Mouse (Mus musculus) small intestine, adult 2 months (tissue): ENCODE results near the gene 0610010K14Rik. TPM values are rescaled to one million over a fixed set of nuclear protein-coding genes. Genes with fewer than 3 reads are reported as not detected.

Source experiments
- H3K27ac ChIP-seq: fragments of 200-500 bp; 2 replicates; pipeline ENCODE4 v1.5.1; 2012; ENCODE audit warnings: low read depth, low read length, control low read depth, inconsistent platforms; ENCODE audit not compliant: insufficient read depth
- H3K27me3 ChIP-seq: fragments of 200-500 bp; 2 replicates; pipeline ENCODE4 v1.6.1; 2012; ENCODE audit warnings: mild to moderate bottlenecking, moderate library complexity, low read length, inconsistent platforms; ENCODE audit not compliant: control insufficient read depth, insufficient read depth
- H3K36me3 ChIP-seq: fragments of 200-500 bp; 2 replicates; pipeline ENCODE4 v1.6.1; 2012; ENCODE audit warnings: mild to moderate bottlenecking, low read length, control low read depth, inconsistent platforms; ENCODE audit not compliant: control insufficient read depth, insufficient read depth
- H3K4me1 ChIP-seq: fragments of 200-500 bp; 2 replicates; pipeline ENCODE4 v1.6.1; 2012; ENCODE audit warnings: low read length, inconsistent platforms, mixed read lengths; ENCODE audit not compliant: control insufficient read depth, insufficient read depth, insufficient read length
- H3K4me3 ChIP-seq: fragments of 200-500 bp; 2 replicates; pipeline ENCODE4 v1.5.1; 2012; ENCODE audit warnings: low read depth, mild to moderate bottlenecking, control low read depth, inconsistent platforms, low read length, moderate library complexity
- CTCF ChIP-seq: fragments of 200-500 bp; IDR thresholded peaks from 2 replicates; pipeline ENCODE4 v1.5.1; 2012; ENCODE audit warnings: low read depth, mild to moderate bottlenecking, control low read depth, inconsistent platforms, low read length, moderate library complexity, mixed read lengths; ENCODE audit not compliant: insufficient replicate concordance, insufficient read length; ENCODE audit errors: extremely low read depth
- POLR2A ChIP-seq: fragments of 200-500 bp; IDR thresholded peaks from 2 replicates; pipeline ENCODE4 v1.6.1; 2012; ENCODE audit warnings: low read depth, mild to moderate bottlenecking, control low read depth, inconsistent platforms, low read length, moderate library complexity
- WGBS: fragments of 180-500 bp; shearing (Covaris S2); methylation state at CpG from one replicate; pipeline ENCODE4 v1.1.7; 2018; 5-methylcytosine and 5-hydroxymethylcytosine counted together
- polyA plus RNA-seq: library from polyadenylated mRNA; depleted of rRNA; stranded (reverse); fragments of >200 nt; gene quantifications from 2 replicates; pipeline ENCODE4 v1.2.3, GENCODE M21; 2012

The 0610010K14Rik gene
- polyA plus RNA-seq, 1 experiment, result 45.3 TPM

GRCm38 (mm10) chr11:70208778-70209388, 28.8 kb downstream of the 0610010K14Rik start:
- Histone ChIP-seq H3K27me3 (no peaks in the 10 kb centered on the region), H3K27ac (no peak overlapping the region), H3K4me1 (peaks cover 2% of the 10 kb centered on the region)

GRCm38 (mm10) chr11:70207283-70207682, 30.4 kb downstream of the 0610010K14Rik start:
- WGBS, result 77% methylated on average over 7 of the region's 7 CpGs
- H3K36me3 ChIP-seq, result no peaks in the 10 kb centered on the region
- H3K4me3 ChIP-seq, result no peak overlapping the region
- no peak overlapping the region for H3K27ac ChIP-seq
- H3K4me1 ChIP-seq, result no peaks in the 10 kb centered on the region; the same call in 1 of the 2 replicates
- no peaks in the 10 kb centered on the region for H3K27me3 ChIP-seq
- no peak for TF ChIP-seq POLR2A
- no peak for TF ChIP-seq CTCF

More at GRCm38 (mm10) chr11:70208778-70209388, 28.8 kb downstream of the 0610010K14Rik start:
- WGBS, result 59% methylated on average over 5 of the region's 5 CpGs
- TF ChIP-seq POLR2A (no peak), CTCF (no peak)
- Histone ChIP-seq H3K36me3 (no peaks in the 10 kb centered on the region), H3K4me3 (no peak overlapping the region)

- H3K27ac ChIP-seq, result no peak overlapping the region
- WGBS, result 67% methylated on average over 2 of the region's 2 CpGs
- TF ChIP-seq CTCF (no peak), POLR2A (no peak)
Observed at GRCm38 (mm10) chr11:70206801-70207200, 30.9 kb downstream of the 0610010K14Rik start.

GRCm38 (mm10) chr11:70201691-70202090, 36.0 kb downstream of the 0610010K14Rik start:
- no peak overlapping the region for H3K27ac ChIP-seq
- H3K4me1 ChIP-seq, result no peaks in the 10 kb centered on the region
- no peaks in the 10 kb centered on the region for H3K27me3 ChIP-seq
- 39% methylated on average over 5 of the region's 5 CpGs for WGBS
- H3K36me3 ChIP-seq, result no peaks in the 10 kb centered on the region
- TF ChIP-seq CTCF (peak; percentile 97), POLR2A (no peak)
- H3K4me3 ChIP-seq, result no peak overlapping the region

More at GRCm38 (mm10) chr11:70206801-70207200, 30.9 kb downstream of the 0610010K14Rik start:
- H3K4me3 ChIP-seq, result no peak overlapping the region
- H3K4me1 ChIP-seq, result no peaks in the 10 kb centered on the region; the same call in 1 of the 2 replicates
- H3K36me3 ChIP-seq, result no peaks in the 10 kb centered on the region
- no peaks in the 10 kb centered on the region for H3K27me3 ChIP-seq

- Histone ChIP-seq H3K4me1 (no peaks in the 10 kb centered on the region), H3K4me3 (no peak overlapping the region), H3K27me3 (no peaks in the 10 kb centered on the region), H3K36me3 (no peaks in the 10 kb centered on the region), H3K27ac (no peak overlapping the region)
- WGBS, result 83% methylated on average over 5 of the region's 5 CpGs
- no peak for TF ChIP-seq CTCF
- no peak for TF ChIP-seq POLR2A
Observed at GRCm38 (mm10) chr11:70200036-70200608, 37.6 kb downstream of the 0610010K14Rik start.

GRCm38 (mm10) chr11:70199107-70199506, 38.6 kb downstream of the 0610010K14Rik start:
- no peaks in the 10 kb centered on the region for H3K27me3 ChIP-seq
- TF ChIP-seq POLR2A, result no peak
- TF ChIP-seq CTCF, result no peak
- no peaks in the 10 kb centered on the region for H3K36me3 ChIP-seq
- H3K4me1 ChIP-seq, result no peaks in the 10 kb centered on the region
- no peak overlapping the region for H3K27ac ChIP-seq
- WGBS, result 68% methylated on average over 8 of the region's 8 CpGs
- H3K4me3 ChIP-seq, result no peak overlapping the region

GRCm38 (mm10) chr11:70198332-70198731, 39.4 kb downstream of the 0610010K14Rik start:
- Histone ChIP-seq H3K36me3 (no peaks in the 10 kb centered on the region), H3K27ac (no peak overlapping the region), H3K4me3 (no peak overlapping the region), H3K27me3 (no peaks in the 10 kb centered on the region), H3K4me1 (no peaks in the 10 kb centered on the region)
- TF ChIP-seq CTCF, result no peak
- TF ChIP-seq POLR2A, result no peak
- WGBS, result 64% methylated on average over 3 of the region's 3 CpGs
